Mouse (Mus musculus) cortical plate, adult 2 months (tissue): ENCODE results near the gene Hmgxb4.

ENCODE experiments used
- CTCF ChIP-seq: fragments of 200-500 bp; IDR thresholded peaks from 2 replicates; pipeline ENCODE4 v1.5.1; 2011; ENCODE audit warnings: mild to moderate bottlenecking, control low read depth, low read length; ENCODE audit not compliant: insufficient read depth; ENCODE audit errors: extremely low read depth
- POLR2A ChIP-seq: fragments of 200-500 bp; IDR thresholded peaks from 2 replicates; pipeline ENCODE4 v1.6.1; 2011; ENCODE audit warnings: mild to moderate bottlenecking, low read length, control low read depth; ENCODE audit not compliant: insufficient read depth; ENCODE audit errors: extremely low read depth

- no peak for TF ChIP-seq CTCF
- no peak for TF ChIP-seq POLR2A
These were observed 21.5 kb upstream of the Hmgxb4 start for GRCm38 (mm10) chr8:74971636-74972035.
